Comparison of ENCODE assay signal across 8 mouse cellular contexts in the genomic region with DNA sequence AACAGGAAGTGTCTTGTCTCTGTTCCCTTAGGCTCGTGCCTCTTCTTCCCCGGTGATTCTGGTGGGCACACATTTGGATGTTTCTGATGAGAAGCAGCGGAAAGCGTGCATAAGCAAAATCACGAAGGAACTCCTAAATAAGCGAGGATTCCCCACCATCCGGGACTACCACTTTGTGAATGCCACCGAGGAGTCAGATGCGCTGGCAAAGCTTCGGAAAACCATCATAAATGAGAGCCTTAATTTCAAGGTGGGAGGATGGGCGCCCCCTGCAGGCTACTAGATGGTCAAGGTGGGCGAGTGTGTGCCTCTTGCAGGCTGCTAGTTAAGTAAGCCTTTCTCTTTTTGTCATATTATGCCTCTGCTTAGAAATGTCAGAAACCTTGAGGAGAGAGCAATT.
A peak's percentile ranks its signal among the peaks of the same experiment; 100 is the strongest.
DNase-seq lines count a peak whose midpoint lies in the region; ATAC-seq and TF ChIP-seq lines count a peak whose summit lies in the region.

No protein-coding gene starts in this region.

- no peaks in the 10 kb centered on the region for H3K9me3 ChIP-seq in forebrain, embryonic 11.5 days (ENCODE audit: control insufficient read depth, low read length)
- H3K9me3 ChIP-seq in forebrain, embryonic 13.5 days (replicated peaks), result no peaks in the 10 kb centered on the region
- no peaks in the 10 kb centered on the region for H3K9me3 ChIP-seq in midbrain, embryonic 16.5 days (replicated peaks; ENCODE audit: control insufficient read depth, low read length, poor library complexity, severe bottlenecking)
- no peaks in the 10 kb centered on the region for H3K9me3 ChIP-seq in midbrain, embryonic 15.5 days

- DNase-seq in forebrain, embryonic 11.5 days (ENCODE audit: low spot score), result peak; percentile 60
- DNase-seq in layer of hippocampus, postnatal 14 days (ENCODE audit: low spot score in 2 of 2), result peak; percentile 43 to 60

- no peak overlapping the region for H3K27ac ChIP-seq in forebrain, embryonic 11.5 days (ENCODE audit: low read depth, low read length)
- H3K27ac ChIP-seq in forebrain, embryonic 13.5 days, result no peak overlapping the region
- H3K27ac ChIP-seq in midbrain, embryonic 16.5 days (ENCODE audit: low read length), result no peak overlapping the region
- H3K27ac ChIP-seq in midbrain, embryonic 15.5 days, result no peak overlapping the region
- no peak overlapping the region for H3K27ac ChIP-seq in cortical plate, adult 2 months (ENCODE audit: insufficient read depth, low read length)
- no peak overlapping the region for H3K27ac ChIP-seq in olfactory bulb, adult 2 months (ENCODE audit: insufficient read depth, low read depth, low read length)

- H3K9ac ChIP-seq in forebrain, embryonic 11.5 days (ENCODE audit: low read length), result no peak overlapping the region
- no peak overlapping the region for H3K9ac ChIP-seq in forebrain, embryonic 13.5 days
- no peak overlapping the region for H3K9ac ChIP-seq in midbrain, embryonic 16.5 days (ENCODE audit: low read depth, low read length)
- no peak overlapping the region for H3K9ac ChIP-seq in midbrain, embryonic 15.5 days

- H3K4me1 ChIP-seq in forebrain, embryonic 11.5 days (replicated peaks; ENCODE audit: control insufficient read depth, insufficient read depth, low read length), result no peaks in the 10 kb centered on the region
- 0 out of 2 replicates have a peak, but pooled peaks cover 4% of the 10 kb centered on the region for H3K4me1 ChIP-seq in forebrain, embryonic 13.5 days
- no peaks in the 10 kb centered on the region; the same call in 1 of the 2 replicates for H3K4me1 ChIP-seq in midbrain, embryonic 16.5 days (ENCODE audit: control insufficient read depth, insufficient read depth, low read length)
- H3K4me1 ChIP-seq in midbrain, embryonic 15.5 days, result peaks cover 5% of the 10 kb centered on the region; the same call in 1 of the 2 replicates
- peaks cover 2% of the 10 kb centered on the region; the same call in 1 of the 2 replicates for H3K4me1 ChIP-seq in cortical plate, adult 2 months (ENCODE audit: control insufficient read depth, insufficient read depth, low read length)
- no peaks in the 10 kb centered on the region for H3K4me1 ChIP-seq in olfactory bulb, adult 2 months (ENCODE audit: control insufficient read depth, insufficient read depth, low read length)

- no peak for TF ChIP-seq POLR2A in cortical plate, adult 2 months (IDR thresholded peaks at IDR 0.05; ENCODE audit: extremely low read depth, insufficient read depth, low read length)
- TF ChIP-seq POLR2A in olfactory bulb, adult 2 months (IDR thresholded peaks at IDR 0.05; ENCODE audit: insufficient read depth, low read depth, low read length), result no peak

- no peak overlapping the region for H3K4me3 ChIP-seq in forebrain, embryonic 11.5 days (ENCODE audit: low read depth, low read length)
- H3K4me3 ChIP-seq in forebrain, embryonic 13.5 days, result no peak overlapping the region
- no peak overlapping the region for H3K4me3 ChIP-seq in midbrain, embryonic 16.5 days (ENCODE audit: low read depth, low read length)
- H3K4me3 ChIP-seq in midbrain, embryonic 15.5 days, result no peak overlapping the region
- no peak overlapping the region for H3K4me3 ChIP-seq in cortical plate, adult 2 months (ENCODE audit: insufficient read depth, low read length)
- H3K4me3 ChIP-seq in olfactory bulb, adult 2 months (ENCODE audit: insufficient read depth, low read depth, low read length), result no peak overlapping the region

- H3K4me2 ChIP-seq in forebrain, embryonic 11.5 days (ENCODE audit: low read depth, low read length, severe bottlenecking), result no peak overlapping the region
- no peak overlapping the region for H3K4me2 ChIP-seq in forebrain, embryonic 13.5 days
- peak overlapping the region; percentile 24; the same call in 1 of the 2 replicates for H3K4me2 ChIP-seq in midbrain, embryonic 16.5 days (ENCODE audit: low read length)
- H3K4me2 ChIP-seq in midbrain, embryonic 15.5 days, result no peak overlapping the region

- no peaks in the 10 kb centered on the region for H3K27me3 ChIP-seq in forebrain, embryonic 11.5 days (ENCODE audit: control insufficient read depth, insufficient read depth, low read length)
- no peaks in the 10 kb centered on the region for H3K27me3 ChIP-seq in forebrain, embryonic 13.5 days
- H3K27me3 ChIP-seq in midbrain, embryonic 16.5 days (ENCODE audit: control insufficient read depth, insufficient read depth, low read depth, low read length), result no peaks in the 10 kb centered on the region
- no peaks in the 10 kb centered on the region for H3K27me3 ChIP-seq in midbrain, embryonic 15.5 days (replicated peaks)

- no peak for ATAC-seq in forebrain, embryonic 11.5 days (replicated peaks; ENCODE audit: low FRiP score)
- no peak for ATAC-seq in forebrain, embryonic 13.5 days
- no peak for ATAC-seq in midbrain, embryonic 16.5 days
- ATAC-seq in midbrain, embryonic 15.5 days (replicated peaks), result no peak
- no peak for ATAC-seq in megakaryocyte-erythroid progenitor cell, adult 5-6 weeks (replicated peaks; ENCODE audit: low FRiP score, low TSS enrichment, poor library complexity, severe bottlenecking)

- TF ChIP-seq CTCF in cortical plate, adult 2 months (IDR thresholded peaks at IDR 0.05; ENCODE audit: extremely low read depth, insufficient read depth, low read length), result peak; percentile 33; the same call in 1 of the 2 replicates
- peak; percentile 19; the same call in 1 of the 2 replicates for TF ChIP-seq CTCF in olfactory bulb, adult 2 months (IDR thresholded peaks at IDR 0.05; ENCODE audit: insufficient read depth, low read depth, low read length)

- no peaks in the 10 kb centered on the region for H3K36me3 ChIP-seq in forebrain, embryonic 11.5 days (ENCODE audit: control insufficient read depth, insufficient read depth, low read length)
- H3K36me3 ChIP-seq in forebrain, embryonic 13.5 days (ENCODE audit: poor library complexity, severe bottlenecking), result no peaks in the 10 kb centered on the region
- H3K36me3 ChIP-seq in midbrain, embryonic 16.5 days (ENCODE audit: control insufficient read depth, insufficient read depth, low read length), result no peaks in the 10 kb centered on the region
- H3K36me3 ChIP-seq in midbrain, embryonic 15.5 days (replicated peaks), result no peaks in the 10 kb centered on the region

- 55% methylated on average over 12 of the region's 12 CpGs for WGBS in forebrain, embryonic 11.5 days
- WGBS in forebrain, embryonic 13.5 days, result 62% methylated on average over 12 of the region's 12 CpGs
- WGBS in midbrain, embryonic 16.5 days, result 55% methylated on average over 12 of the region's 12 CpGs
- 57% methylated on average over 12 of the region's 12 CpGs for WGBS in midbrain, embryonic 15.5 days
- WGBS in olfactory bulb, adult 2 months, result 63% methylated on average over 12 of the region's 12 CpGs
